Mouse (Mus musculus): ENCODE data around the gene Gm7030. TPM values are rescaled to one million over a fixed set of nuclear protein-coding genes. Genes with fewer than 3 reads are reported as not detected.
"Not testable (repeated sequence)": the region's sequence is repeated elsewhere in the genome, so short reads cannot be mapped to it uniquely, and the experiment has no call there.

Gm7030 gene
- polyA plus RNA-seq, 1 experiment: not detected

- peaks cover 1% of the 10 kb centered on the region for H3K4me1 ChIP-seq (ENCODE audit: control insufficient read depth, insufficient read depth, low read length)
- H3K27ac ChIP-seq (ENCODE audit: control insufficient read depth, insufficient read depth, low read depth, low read length, poor library complexity): no peak overlapping the region
- no peak overlapping the region for H3K4me3 ChIP-seq (replicated peaks; ENCODE audit: control insufficient read depth, low read depth, low read length)
- no peak for TF ChIP-seq POLR2A (IDR thresholded peaks at IDR 0.05; ENCODE audit: borderline replicate concordance, control insufficient read depth, low read depth, low read length)
- 0 out of 2 replicates have a peak, but pooled peaks have one; percentile 9 for TF ChIP-seq CTCF (IDR thresholded peaks at IDR 0.05; ENCODE audit: control insufficient read depth, insufficient read depth, low read length)
- WGBS: 80% methylated on average over 5 of the region's 5 CpGs
These were observed 2.5 kb upstream of the Gm7030 start for GRCm38 (mm10) chr17:36131516-36132265.

- H3K4me3 ChIP-seq (replicated peaks; ENCODE audit: control insufficient read depth, low read depth, low read length); H3K27ac ChIP-seq (ENCODE audit: control insufficient read depth, insufficient read depth, low read depth, low read length, poor library complexity); H3K4me1 ChIP-seq (ENCODE audit: control insufficient read depth, insufficient read depth, low read length): not testable (repeated sequence)
- 79% methylated on average over 12 of the region's 13 CpGs for WGBS
These were observed 700 bp downstream of the Gm7030 start for GRCm38 (mm10) chr17:36128525-36128924.

GRCm38 (mm10) chr17:36124111-36124510, 5.1 kb downstream of the Gm7030 start:
- not testable (repeated sequence) for H3K4me1 ChIP-seq (ENCODE audit: control insufficient read depth, insufficient read depth, low read length); H3K27ac ChIP-seq (ENCODE audit: control insufficient read depth, insufficient read depth, low read depth, low read length, poor library complexity); H3K4me3 ChIP-seq (replicated peaks; ENCODE audit: control insufficient read depth, low read depth, low read length)
- 74% methylated on average over 3 of the region's 3 CpGs for WGBS

- Histone ChIP-seq H3K27ac (ENCODE audit: control insufficient read depth, insufficient read depth, low read depth, low read length, poor library complexity) (peak within 1 kb of the TSS; percentile 82), H3K4me3 (replicated peaks; ENCODE audit: control insufficient read depth, low read depth, low read length) (peak within 1 kb of the TSS; percentile 79)
- H3K4me1 ChIP-seq (ENCODE audit: control insufficient read depth, insufficient read depth, low read length): not testable (repeated sequence)
- WGBS: under 1% methylated on average over 8 of the region's 8 CpGs
These were observed 7.7 kb downstream of the Gm7030 start, which contains the start of gene Gm19684 for GRCm38 (mm10) chr17:36121352-36122020. Gm19684 (plus strand) TSS chr17:36121678.

- not testable (repeated sequence) for H3K27ac ChIP-seq (ENCODE audit: control insufficient read depth, insufficient read depth, low read depth, low read length, poor library complexity); H3K4me1 ChIP-seq (ENCODE audit: control insufficient read depth, insufficient read depth, low read length)
- H3K4me3 ChIP-seq (replicated peaks; ENCODE audit: control insufficient read depth, low read depth, low read length): peak overlapping the region; percentile 52
- 11% methylated on average over 18 of the region's 18 CpGs for WGBS
These were observed 8.4 kb downstream of the Gm7030 start for GRCm38 (mm10) chr17:36120839-36121238.

GRCm38 (mm10) chr17:36116545-36116944, 12.7 kb downstream of the Gm7030 start:
- H3K27ac ChIP-seq (ENCODE audit: control insufficient read depth, insufficient read depth, low read depth, low read length, poor library complexity); H3K4me1 ChIP-seq (ENCODE audit: control insufficient read depth, insufficient read depth, low read length); H3K4me3 ChIP-seq (replicated peaks; ENCODE audit: control insufficient read depth, low read depth, low read length): not testable (repeated sequence)
- WGBS: 62% methylated on average over 3 of the region's 3 CpGs

GRCm38 (mm10) chr17:36113979-36114593, 15.1 kb downstream of the Gm7030 start:
- TF ChIP-seq CTCF (IDR thresholded peaks at IDR 0.05; ENCODE audit: control insufficient read depth, insufficient read depth, low read length): peak; percentile 53; the same call in 1 of the 2 replicates
- 23% methylated on average over 6 of the region's 6 CpGs for WGBS
- not testable (repeated sequence) for H3K4me1 ChIP-seq (ENCODE audit: control insufficient read depth, insufficient read depth, low read length); H3K27ac ChIP-seq (ENCODE audit: control insufficient read depth, insufficient read depth, low read depth, low read length, poor library complexity); H3K4me3 ChIP-seq (replicated peaks; ENCODE audit: control insufficient read depth, low read depth, low read length)

GRCm38 (mm10) chr17:36111510-36111868, 17.7 kb downstream of the Gm7030 start:
- not testable (repeated sequence) for H3K27ac ChIP-seq (ENCODE audit: control insufficient read depth, insufficient read depth, low read depth, low read length, poor library complexity); H3K4me1 ChIP-seq (ENCODE audit: control insufficient read depth, insufficient read depth, low read length)
- TF ChIP-seq POLR2A (IDR thresholded peaks at IDR 0.05; ENCODE audit: borderline replicate concordance, control insufficient read depth, low read depth, low read length): peak; percentile 8; the same call in 1 of the 2 replicates
- H3K4me3 ChIP-seq (replicated peaks; ENCODE audit: control insufficient read depth, low read depth, low read length): peak overlapping the region; percentile 51
- WGBS: 0% methylated on average over 10 of the region's 10 CpGs

GRCm38 (mm10) chr17:36110641-36111509, 18.4 kb downstream of the Gm7030 start:
- H3K4me3 ChIP-seq (replicated peaks; ENCODE audit: control insufficient read depth, low read depth, low read length): peak overlapping the region; percentile 51
- not testable (repeated sequence) for H3K4me1 ChIP-seq (ENCODE audit: control insufficient read depth, insufficient read depth, low read length); H3K27ac ChIP-seq (ENCODE audit: control insufficient read depth, insufficient read depth, low read depth, low read length, poor library complexity)
- WGBS: 2% methylated on average over 57 of the region's 57 CpGs

GRCm38 (mm10) chr17:36110129-36110528, 19.1 kb downstream of the Gm7030 start:
- H3K4me1 ChIP-seq (ENCODE audit: control insufficient read depth, insufficient read depth, low read length); H3K27ac ChIP-seq (ENCODE audit: control insufficient read depth, insufficient read depth, low read depth, low read length, poor library complexity); H3K4me3 ChIP-seq (replicated peaks; ENCODE audit: control insufficient read depth, low read depth, low read length): not testable (repeated sequence)
- 56% methylated on average over 3 of the region's 3 CpGs for WGBS

- H3K27ac ChIP-seq (ENCODE audit: control insufficient read depth, insufficient read depth, low read depth, low read length, poor library complexity); H3K4me1 ChIP-seq (ENCODE audit: control insufficient read depth, insufficient read depth, low read length); H3K4me3 ChIP-seq (replicated peaks; ENCODE audit: control insufficient read depth, low read depth, low read length): not testable (repeated sequence)
- WGBS: 85% methylated on average over 12 of the region's 12 CpGs
These were observed 27.1 kb downstream of the Gm7030 start for GRCm38 (mm10) chr17:36102091-36102490.

- H3K4me3 ChIP-seq (replicated peaks; ENCODE audit: control insufficient read depth, low read depth, low read length); H3K27ac ChIP-seq (ENCODE audit: control insufficient read depth, insufficient read depth, low read depth, low read length, poor library complexity); H3K4me1 ChIP-seq (ENCODE audit: control insufficient read depth, insufficient read depth, low read length): not testable (repeated sequence)
- 74% methylated on average over 2 of the region's 2 CpGs for WGBS
These were observed 29.6 kb downstream of the Gm7030 start for GRCm38 (mm10) chr17:36099603-36100002.
